Mouse (Mus musculus) testis, adult 2 months (tissue): ENCODE results near the gene Nup155. TPM values are rescaled to one million over a fixed set of nuclear protein-coding genes. Genes with fewer than 3 reads are reported as not detected.

Source experiments
- H3K27ac ChIP-seq: fragments of 200-500 bp; 2 replicates; pipeline ENCODE4 v1.5.1; 2012; ENCODE audit warnings: low read depth, low read length; ENCODE audit not compliant: control insufficient read depth, insufficient read depth
- H3K27me3 ChIP-seq: fragments of 200-500 bp; 2 replicates; pipeline ENCODE4 v1.6.1; 2012; ENCODE audit warnings: mild to moderate bottlenecking, low read length, moderate library complexity; ENCODE audit not compliant: control insufficient read depth, insufficient read depth
- H3K36me3 ChIP-seq: fragments of 200-500 bp; 2 replicates; pipeline ENCODE4 v1.6.1; 2012; ENCODE audit warnings: mild to moderate bottlenecking, low read length; ENCODE audit not compliant: control insufficient read depth, insufficient read depth
- H3K4me1 ChIP-seq: fragments of 200-500 bp; 2 replicates; pipeline ENCODE4 v1.6.1; 2012; ENCODE audit warnings: low read length; ENCODE audit not compliant: control insufficient read depth, insufficient read depth
- H3K4me3 ChIP-seq: fragments of 200-500 bp; 2 replicates; pipeline ENCODE4 v1.5.1; 2012; ENCODE audit warnings: low read depth, mild to moderate bottlenecking, low read length, moderate library complexity, mixed read lengths; ENCODE audit not compliant: control insufficient read depth
- CTCF ChIP-seq: fragments of 200-500 bp; IDR thresholded peaks from 2 replicates; pipeline ENCODE4 v1.5.1; 2012; ENCODE audit warnings: low read depth, mild to moderate bottlenecking, inconsistent platforms, low read length, moderate library complexity; ENCODE audit not compliant: control insufficient read depth, insufficient read depth, insufficient replicate concordance
- POLR2A ChIP-seq: fragments of 200-500 bp; IDR thresholded peaks from 2 replicates; pipeline ENCODE4 v1.6.1; 2012; ENCODE audit warnings: low read depth, mild to moderate bottlenecking, inconsistent platforms, low read length, moderate library complexity; ENCODE audit not compliant: control insufficient read depth
- polyA plus RNA-seq: library from polyadenylated mRNA; depleted of rRNA; stranded (reverse); fragments of >200 nt; gene quantifications from 2 replicates; pipeline ENCODE4 v1.2.3, GENCODE M21; 2012

The Nup155 gene
- polyA plus RNA-seq, 1 experiment = 18.5 TPM

DNA sequence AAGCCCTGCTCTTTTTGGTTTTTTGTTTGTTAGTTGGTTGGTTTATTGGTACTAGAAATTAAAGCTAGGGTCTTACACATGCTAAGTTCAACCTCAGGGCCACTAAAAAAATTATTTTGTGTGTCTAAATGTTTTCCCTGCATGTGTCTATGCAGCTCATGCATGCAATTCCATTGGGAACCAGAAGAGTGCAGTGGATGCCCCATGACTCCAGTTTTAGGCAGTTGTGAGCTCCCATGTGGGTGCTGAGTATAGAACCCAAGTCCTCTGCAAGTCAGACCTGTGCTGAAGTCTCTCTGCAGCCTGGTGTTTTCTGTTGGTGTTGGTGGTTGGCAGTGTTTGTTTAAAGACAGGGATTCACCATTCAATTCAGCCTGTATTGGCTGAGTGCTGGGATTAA lies 22.7 kb downstream of the Nup155 start:
- peaks cover 2% of the 10 kb centered on the region for H3K36me3 ChIP-seq

GRCm38 (mm10) chr15:8135606-8136005 lies 26.5 kb downstream of the Nup155 start:
- Histone ChIP-seq H3K36me3 (peaks cover 3% of the 10 kb centered on the region), H3K27ac (no peak overlapping the region)

More for the DNA sequence above, 22.7 kb downstream of the Nup155 start:
- H3K27ac ChIP-seq = no peak overlapping the region
- no peaks in the 10 kb centered on the region for H3K27me3 ChIP-seq
- H3K4me1 ChIP-seq = no peaks in the 10 kb centered on the region
- H3K4me3 ChIP-seq = no peak overlapping the region
- TF ChIP-seq POLR2A (no peak), CTCF (no peak)

GRCm38 (mm10) chr15:8161841-8162240 lies 52.8 kb downstream of the Nup155 start:
- H3K4me1 ChIP-seq = no peaks in the 10 kb centered on the region
- TF ChIP-seq CTCF (no peak), POLR2A (no peak)
- no peak overlapping the region for H3K4me3 ChIP-seq
- H3K36me3 ChIP-seq = no peaks in the 10 kb centered on the region; the same call in 1 of the 2 replicates
- no peaks in the 10 kb centered on the region for H3K27me3 ChIP-seq
- H3K27ac ChIP-seq = no peak overlapping the region

More at GRCm38 (mm10) chr15:8135606-8136005, 26.5 kb downstream of the Nup155 start:
- Histone ChIP-seq H3K4me1 (no peaks in the 10 kb centered on the region), H3K4me3 (no peak overlapping the region), H3K27me3 (no peaks in the 10 kb centered on the region)
- TF ChIP-seq POLR2A (no peak), CTCF (no peak)

DNA sequence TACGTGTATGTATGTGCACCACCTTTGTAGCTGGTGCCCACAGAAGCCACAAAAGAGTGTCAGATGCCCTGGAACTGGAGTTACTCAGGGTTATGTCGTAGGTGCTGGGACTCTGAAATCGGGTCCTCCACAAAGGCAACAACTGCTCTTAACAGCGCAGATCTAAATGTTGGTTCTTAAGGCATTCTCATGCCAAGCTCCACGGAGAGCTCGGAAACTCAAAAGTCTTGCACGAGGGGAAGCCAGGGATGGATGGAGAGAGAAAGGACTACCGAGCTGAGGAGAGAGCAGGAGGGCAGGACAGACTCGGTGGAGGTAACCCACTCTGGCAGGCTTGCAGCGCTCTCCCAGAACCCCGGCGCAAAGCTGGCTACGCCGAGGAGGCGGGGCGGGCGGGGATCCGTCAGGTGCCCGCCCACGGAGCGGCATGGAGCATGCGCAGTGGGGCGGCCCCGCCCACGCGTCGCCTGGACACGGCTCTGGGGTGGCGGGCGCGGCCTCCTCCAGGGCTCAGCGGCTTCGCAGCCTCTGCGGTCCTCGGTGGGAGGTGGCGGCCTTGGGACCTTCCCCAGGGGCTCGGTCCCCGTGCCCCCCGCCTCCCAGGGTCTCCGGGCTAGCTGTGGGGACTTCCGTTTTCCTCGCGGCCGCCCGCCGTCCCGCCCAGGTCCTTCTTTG lies 59.7 kb downstream of the Nup155 start, which contains the start of gene Cplane1:
TSS of gene Cplane1 (plus strand) at position 516 of the 675 bp plus-strand sequence.
- no peak for TF ChIP-seq CTCF
- peak; percentile 87 for TF ChIP-seq POLR2A
- H3K36me3 ChIP-seq = no peaks in the 10 kb centered on the region
- peak within 1 kb of the TSS; percentile 76 for H3K27ac ChIP-seq
- no peaks in the 10 kb centered on the region for H3K27me3 ChIP-seq
- no peaks in the 10 kb centered on the region; the same call in 1 of the 2 replicates for H3K4me1 ChIP-seq
- H3K4me3 ChIP-seq = peak within 1 kb of the TSS; percentile 99

DNA sequence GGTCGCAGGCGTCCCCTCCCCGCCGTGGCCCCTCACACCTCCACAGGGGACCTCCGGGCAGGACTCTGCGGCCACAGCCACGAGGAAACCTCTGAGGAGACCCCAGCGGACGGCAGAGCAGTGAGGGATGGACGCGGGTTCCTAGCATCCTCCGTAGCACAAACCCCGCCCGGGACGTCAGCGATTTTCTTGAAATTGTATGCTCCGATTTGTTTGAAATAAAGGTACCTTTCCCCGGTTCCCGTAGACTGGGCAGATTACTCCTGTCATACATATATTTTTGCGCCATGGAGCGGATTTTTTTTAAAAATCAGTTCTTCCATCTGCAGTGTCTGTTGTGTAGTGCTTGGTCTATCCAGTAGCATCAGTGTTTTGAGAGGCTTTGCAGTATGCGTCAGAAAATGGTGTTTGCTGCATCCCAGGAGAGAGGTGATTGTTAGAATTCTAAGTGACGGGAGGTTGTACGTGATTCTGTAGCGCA lies 60.2 kb downstream of the Nup155 start:
- TF ChIP-seq POLR2A (no peak), CTCF (no peak)
- Histone ChIP-seq H3K36me3 (no peaks in the 10 kb centered on the region), H3K4me1 (no peaks in the 10 kb centered on the region; the same call in 1 of the 2 replicates), H3K27ac (peak overlapping the region; percentile 76), H3K4me3 (peak overlapping the region; percentile 99), H3K27me3 (no peaks in the 10 kb centered on the region)

- Histone ChIP-seq H3K27me3 (no peaks in the 10 kb centered on the region), H3K4me3 (no peak overlapping the region), H3K4me1 (no peaks in the 10 kb centered on the region), H3K36me3 (peaks cover 3% of the 10 kb centered on the region; the same call in 1 of the 2 replicates), H3K27ac (no peak overlapping the region)
- TF ChIP-seq CTCF = no peak
- no peak for TF ChIP-seq POLR2A
Measured at GRCm38 (mm10) chr15:8189563-8189962, 80.5 kb downstream of the Nup155 start.

DNA sequence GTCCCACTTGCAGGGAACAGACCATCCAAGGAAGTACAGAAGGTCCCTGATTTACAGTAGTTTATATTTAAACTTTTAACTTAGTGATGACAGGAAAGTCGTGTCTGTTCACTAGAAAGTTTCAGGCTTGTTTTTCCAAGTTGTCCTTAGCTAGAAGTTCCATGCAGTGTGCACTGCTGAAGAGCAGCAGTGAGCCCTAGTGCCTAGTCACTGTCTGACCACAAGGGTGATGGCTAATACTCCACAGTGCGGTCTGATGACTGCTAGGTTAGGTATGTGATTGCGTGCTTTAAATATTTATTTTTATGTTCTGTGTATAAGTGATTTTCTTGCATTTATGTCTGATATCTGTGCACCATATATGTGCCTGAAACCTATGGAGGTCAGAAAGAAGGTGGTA lies 81.4 kb downstream of the Nup155 start:
- peaks cover 3% of the 10 kb centered on the region; the same call in 1 of the 2 replicates for H3K36me3 ChIP-seq
- H3K27ac ChIP-seq = no peak overlapping the region
- no peaks in the 10 kb centered on the region for H3K4me1 ChIP-seq
- H3K4me3 ChIP-seq = no peak overlapping the region
- TF ChIP-seq CTCF (no peak), POLR2A (no peak)
- H3K27me3 ChIP-seq = no peaks in the 10 kb centered on the region
